Mouse (Mus musculus) embryonic facial prominence, embryonic 11.5 days (tissue): ENCODE data around the gene Cilp2. TPM values are rescaled to one million over a fixed set of nuclear protein-coding genes. Genes with fewer than 3 reads are reported as not detected.
A peak's percentile ranks its signal among the peaks of the same experiment; 100 is the strongest.

ENCODE experiments used
- ATAC-seq: fragments of 200-750 bp; cut with Nextera tagmentation; replicated peaks from 2 replicates; pipeline ENCODE4 v1.8.0; 2017; ENCODE audit warnings: low read depth; ENCODE audit not compliant: insufficient number of reproducible peaks, low FRiP score, low TSS enrichment
- DNase-seq: peaks from one replicate; pipeline ENCODE4 v3.0.0-alpha.2; 2015; ENCODE audit warnings: low spot score
- H3K27ac ChIP-seq: fragments of 300-500 bp; sonication (generic); replicated peaks from 2 replicates; pipeline ENCODE4 v1.5.1; 2014; ENCODE audit warnings: mild to moderate bottlenecking, low read depth, low read length, control low read depth
- H3K27me3 ChIP-seq: fragments of 300-500 bp; sonication (generic); 2 replicates; pipeline ENCODE4 v1.6.1; 2014; ENCODE audit warnings: mild to moderate bottlenecking, low read length, moderate library complexity, mixed read lengths; ENCODE audit not compliant: control insufficient read depth, insufficient read depth
- H3K36me3 ChIP-seq: fragments of 300-500 bp; sonication (generic); replicated peaks from 2 replicates; pipeline ENCODE4 v1.6.1; 2014; ENCODE audit warnings: low read depth, mild to moderate bottlenecking, low read length, moderate library complexity, mixed read lengths; ENCODE audit not compliant: control insufficient read depth, insufficient read depth
- H3K4me1 ChIP-seq: fragments of 300-500 bp; sonication (generic); 2 replicates; pipeline ENCODE4 v1.6.1; 2014; ENCODE audit warnings: low read length, mixed read lengths; ENCODE audit not compliant: control insufficient read depth, insufficient read depth
- H3K4me2 ChIP-seq: fragments of 300-500 bp; sonication (generic); 2 replicates; pipeline ENCODE4 v1.6.1; 2014; ENCODE audit warnings: low read depth, mild to moderate bottlenecking, control low read depth, low read length, moderate library complexity
- H3K4me3 ChIP-seq: fragments of 300-500 bp; sonication (generic); 2 replicates; pipeline ENCODE4 v1.5.1; 2014; ENCODE audit warnings: low read depth, low read length, control low read depth
- H3K9ac ChIP-seq: fragments of 300-500 bp; sonication (generic); replicated peaks from 2 replicates; pipeline ENCODE4 v1.6.1; 2014; ENCODE audit warnings: mild to moderate bottlenecking, control low read depth, low read length
- H3K9me3 ChIP-seq: fragments of 300-500 bp; sonication (generic); replicated peaks from 2 replicates; pipeline ENCODE4 v1.6.1; 2016; ENCODE audit warnings: mild to moderate bottlenecking, low read length, inconsistent platforms, mixed read lengths; ENCODE audit not compliant: control insufficient read depth
- WGBS: fragments of 180-500 bp; shearing (Covaris S2); extraction: QIAGEN DNeasy Blood & Tissue Kit; methylation state at CpG from one replicate; pipeline ENCODE4 v1.1.7; 2014; 5-methylcytosine and 5-hydroxymethylcytosine counted together
- polyA plus RNA-seq: library from polyadenylated mRNA; unstranded; fragments of >200 nt; fragmentation: Nextera tagmentation; extraction: Ambion mirVana; gene quantifications from 2 replicates; pipeline ENCODE4 v1.2.1, GENCODE M21; 2014

Gene Cilp2
- polyA plus RNA-seq, 1 experiment from 2014 or later, result 0.32 TPM

GRCm38 (mm10) chr8:69899876-69900275, 12.4 kb upstream of the Cilp2 start:
- no peak for DNase-seq
- H3K9me3 ChIP-seq, result no peaks in the 10 kb centered on the region
- no peaks in the 10 kb centered on the region for H3K36me3 ChIP-seq
- H3K27me3 ChIP-seq, result no peaks in the 10 kb centered on the region
- H3K4me3 ChIP-seq, result no peak overlapping the region
- ATAC-seq, result no peak
- 95% methylated on average over 2 of the region's 2 CpGs for WGBS
- H3K27ac ChIP-seq, result no peak overlapping the region
- H3K4me2 ChIP-seq, result no peak overlapping the region
- no peaks in the 10 kb centered on the region for H3K4me1 ChIP-seq
- H3K9ac ChIP-seq, result no peak overlapping the region

GRCm38 (mm10) chr8:69897857-69898256, 10.4 kb upstream of the Cilp2 start:
- DNase-seq (no peak), ATAC-seq (no peak)
- Histone ChIP-seq H3K4me3 (no peak overlapping the region), H3K9me3 (no peaks in the 10 kb centered on the region), H3K9ac (no peak overlapping the region), H3K27ac (no peak overlapping the region), H3K36me3 (no peaks in the 10 kb centered on the region), H3K27me3 (no peaks in the 10 kb centered on the region), H3K4me1 (no peaks in the 10 kb centered on the region), H3K4me2 (no peak overlapping the region)
- 83% methylated on average over 6 of the region's 6 CpGs for WGBS

- no peaks in the 10 kb centered on the region for H3K27me3 ChIP-seq
These were observed 8.4 kb upstream of the Cilp2 start for GRCm38 (mm10) chr8:69895772-69896451.

GRCm38 (mm10) chr8:69894836-69895332, 7.4 kb upstream of the Cilp2 start:
- no peaks in the 10 kb centered on the region for H3K9me3 ChIP-seq
- H3K4me1 ChIP-seq, result no peaks in the 10 kb centered on the region
- ATAC-seq (no peak), DNase-seq (no peak)
- H3K36me3 ChIP-seq, result no peaks in the 10 kb centered on the region
- H3K27me3 ChIP-seq, result peaks cover 9% of the 10 kb centered on the region
- H3K4me2 ChIP-seq, result no peak overlapping the region
- H3K9ac ChIP-seq, result no peak overlapping the region
- no peak overlapping the region for H3K27ac ChIP-seq
- H3K4me3 ChIP-seq, result no peak overlapping the region
- 58% methylated on average over 6 of the region's 6 CpGs for WGBS

More at GRCm38 (mm10) chr8:69895772-69896451, 8.4 kb upstream of the Cilp2 start:
- no peak for DNase-seq
- Histone ChIP-seq H3K9ac (no peak overlapping the region), H3K4me3 (no peak overlapping the region), H3K27ac (no peak overlapping the region), H3K4me1 (no peaks in the 10 kb centered on the region), H3K9me3 (no peaks in the 10 kb centered on the region), H3K36me3 (no peaks in the 10 kb centered on the region), H3K4me2 (no peak overlapping the region)
- no peak for ATAC-seq
- 84% methylated on average over 4 of the region's 4 CpGs for WGBS

GRCm38 (mm10) chr8:69893863-69894262, 6.4 kb upstream of the Cilp2 start:
- 35% methylated on average over 17 of the region's 17 CpGs for WGBS
- no peaks in the 10 kb centered on the region for H3K9me3 ChIP-seq

GRCm38 (mm10) chr8:69890813-69891241, 3.3 kb upstream of the Cilp2 start:
- WGBS, result 32% methylated on average over 19 of the region's 19 CpGs
- peak; percentile 69 for DNase-seq
- H3K27ac ChIP-seq, result no peak overlapping the region

More at GRCm38 (mm10) chr8:69893863-69894262, 6.4 kb upstream of the Cilp2 start:
- DNase-seq (peak; percentile 79), ATAC-seq (no peak)
- Histone ChIP-seq H3K4me1 (peaks cover 3% of the 10 kb centered on the region; the same call in 1 of the 2 replicates), H3K9ac (no peak overlapping the region), H3K27me3 (peaks cover 18% of the 10 kb centered on the region), H3K4me2 (no peak overlapping the region), H3K4me3 (no peak overlapping the region), H3K27ac (no peak overlapping the region), H3K36me3 (no peaks in the 10 kb centered on the region)

GRCm38 (mm10) chr8:69888902-69889301, 1.4 kb upstream of the Cilp2 start:
- no peaks in the 10 kb centered on the region for H3K36me3 ChIP-seq
- peaks cover 8% of the 10 kb centered on the region; the same call in 1 of the 2 replicates for H3K4me1 ChIP-seq
- 4% methylated on average over 32 of the region's 32 CpGs for WGBS
- DNase-seq (no peak), ATAC-seq (0 out of 2 replicates have a peak, but pooled peaks have one; percentile 32)
- 0 out of 2 replicates have a peak overlapping the region, but pooled peaks have one; percentile 8 for H3K4me2 ChIP-seq
- H3K4me3 ChIP-seq, result 0 out of 2 replicates have a peak overlapping the region, but pooled peaks have one; percentile 5
- H3K9me3 ChIP-seq, result no peaks in the 10 kb centered on the region
- peaks cover 68% of the 10 kb centered on the region for H3K27me3 ChIP-seq
- no peak overlapping the region for H3K9ac ChIP-seq
- H3K27ac ChIP-seq, result no peak overlapping the region

More at GRCm38 (mm10) chr8:69890813-69891241, 3.3 kb upstream of the Cilp2 start:
- Histone ChIP-seq H3K9me3 (no peaks in the 10 kb centered on the region), H3K4me2 (no peak overlapping the region), H3K4me1 (peaks cover 8% of the 10 kb centered on the region; the same call in 1 of the 2 replicates), H3K4me3 (no peak overlapping the region), H3K36me3 (no peaks in the 10 kb centered on the region), H3K9ac (no peak overlapping the region), H3K27me3 (peaks cover 49% of the 10 kb centered on the region)
- ATAC-seq, result no peak

GRCm38 (mm10) chr8:69888244-69888866, 868 bp upstream of the Cilp2 start:
- DNase-seq (no peak), ATAC-seq (no peak)
- WGBS, result 4% methylated on average over 24 of the region's 24 CpGs
- H3K4me3 ChIP-seq, result peak overlapping the region; percentile 14
- H3K27me3 ChIP-seq, result peaks cover 73% of the 10 kb centered on the region
- peak overlapping the region; percentile 2; the same call in 1 of the 2 replicates for H3K4me2 ChIP-seq
- H3K9ac ChIP-seq, result no peak overlapping the region; the same call in 1 of the 2 replicates
- H3K36me3 ChIP-seq, result no peaks in the 10 kb centered on the region
- H3K27ac ChIP-seq, result no peak overlapping the region
- peaks cover 8% of the 10 kb centered on the region; the same call in 1 of the 2 replicates for H3K4me1 ChIP-seq
- H3K9me3 ChIP-seq, result no peaks in the 10 kb centered on the region
